Mouse (Mus musculus): ENCODE measurements around the gene Gemin8. TPM values are rescaled to one million over a fixed set of nuclear protein-coding genes. Genes with fewer than 3 reads are reported as not detected.

Gemin8 gene
- polyA plus RNA-seq, 2 experiments, result 5.8 to 7.0 TPM

DNA sequence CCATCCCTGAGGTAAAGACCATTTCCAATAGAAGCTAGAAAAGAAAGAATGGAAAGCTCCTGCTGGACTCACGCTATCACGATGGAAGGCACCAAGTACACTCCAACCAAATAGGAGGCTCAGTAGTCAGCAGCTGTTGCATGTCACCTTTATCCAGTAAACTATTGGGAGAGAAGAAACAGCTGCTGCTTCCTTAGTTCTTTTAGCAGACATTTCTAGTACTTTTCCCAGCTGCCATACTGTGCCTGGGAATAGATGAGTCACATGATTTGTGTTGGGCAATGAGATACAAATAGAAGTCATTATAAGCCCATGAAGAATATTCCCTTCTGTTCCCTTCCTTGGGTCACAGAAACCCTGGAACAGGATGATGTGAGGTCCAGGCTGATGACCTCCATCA, 28.0 kb downstream of the Gemin8 start:
- 69% methylated on average over 2 of the region's 2 CpGs for WGBS (ENCODE audit: insufficient replicate concordance)
- Histone ChIP-seq H3K9me3 (ENCODE audit: control insufficient read depth, low read length) (no peaks in the 10 kb centered on the region), H3K4me3 (ENCODE audit: insufficient read depth in 1 of 2, low read depth in 2 of 2, low read length in 2 of 2) (no peak overlapping the region), H3K9ac (replicated peaks) (no peak overlapping the region), H3K4me2 (ENCODE audit: low read depth) (no peak overlapping the region), H3K27me3 (ENCODE audit: control insufficient read depth, insufficient read depth, low read length) (no peaks in the 10 kb centered on the region), H3K4me1 (replicated peaks; ENCODE audit: control insufficient read depth in 2 of 2, insufficient read depth in 2 of 2, low read length in 1 of 2) (no peaks in the 10 kb centered on the region), H3K27ac (no peak overlapping the region), H3K36me3 (replicated peaks; ENCODE audit: control insufficient read depth, insufficient read depth, low read depth) (no peaks in the 10 kb centered on the region)
- no peak for DNase-seq (ENCODE audit: low read depth in 3 of 3, low spot score in 3 of 3)
- TF ChIP-seq CTCF (IDR thresholded peaks at IDR 0.05; ENCODE audit: low read depth) (no peak), EP300 (IDR thresholded peaks at IDR 0.05; ENCODE audit: low read depth) (no peak)
- ATAC-seq (ENCODE audit: insufficient read depth), result no peak

- Histone ChIP-seq H3K36me3 (replicated peaks; ENCODE audit: control insufficient read depth, insufficient read depth, low read depth) (no peaks in the 10 kb centered on the region), H3K9me3 (ENCODE audit: control insufficient read depth, low read length) (no peaks in the 10 kb centered on the region), H3K9ac (replicated peaks) (no peak overlapping the region), H3K27me3 (ENCODE audit: control insufficient read depth, insufficient read depth, low read length) (no peaks in the 10 kb centered on the region), H3K27ac (no peak overlapping the region), H3K4me2 (ENCODE audit: low read depth) (no peak overlapping the region), H3K4me3 (ENCODE audit: insufficient read depth in 1 of 2, low read depth in 2 of 2, low read length in 2 of 2) (no peak overlapping the region), H3K4me1 (replicated peaks; ENCODE audit: control insufficient read depth in 2 of 2, insufficient read depth in 2 of 2, low read length in 1 of 2) (no peaks in the 10 kb centered on the region)
- ATAC-seq (ENCODE audit: insufficient read depth), result no peak
- no peak for TF ChIP-seq EP300 (IDR thresholded peaks at IDR 0.05; ENCODE audit: low read depth)
- TF ChIP-seq CTCF (IDR thresholded peaks at IDR 0.05; ENCODE audit: low read depth), result no peak
- DNase-seq (ENCODE audit: low read depth in 3 of 3, low spot score in 3 of 3), result no peak
Observed at GRCm38 (mm10) chrX:166199812-166200211, 29.6 kb downstream of the Gemin8 start.

- Histone ChIP-seq H3K27ac (no peak overlapping the region), H3K4me1 (replicated peaks; ENCODE audit: control insufficient read depth in 2 of 2, insufficient read depth in 2 of 2, low read length in 1 of 2) (no peaks in the 10 kb centered on the region), H3K4me3 (ENCODE audit: insufficient read depth in 1 of 2, low read depth in 2 of 2, low read length in 2 of 2) (no peak overlapping the region), H3K9ac (replicated peaks) (no peak overlapping the region), H3K27me3 (ENCODE audit: control insufficient read depth, insufficient read depth, low read length) (no peaks in the 10 kb centered on the region), H3K9me3 (ENCODE audit: control insufficient read depth, low read length) (no peaks in the 10 kb centered on the region), H3K36me3 (replicated peaks; ENCODE audit: control insufficient read depth, insufficient read depth, low read depth) (no peaks in the 10 kb centered on the region), H3K4me2 (ENCODE audit: low read depth) (no peak overlapping the region)
- no peak for DNase-seq (ENCODE audit: low read depth in 3 of 3, low spot score in 3 of 3)
- no peak for ATAC-seq (ENCODE audit: insufficient read depth)
- TF ChIP-seq CTCF (IDR thresholded peaks at IDR 0.05; ENCODE audit: low read depth), result no peak
- no peak for TF ChIP-seq EP300 (IDR thresholded peaks at IDR 0.05; ENCODE audit: low read depth)
- 69% methylated on average over 2 of the region's 2 CpGs for WGBS (ENCODE audit: insufficient replicate concordance)
Observed at GRCm38 (mm10) chrX:166214576-166214975, 44.3 kb downstream of the Gemin8 start.

DNA sequence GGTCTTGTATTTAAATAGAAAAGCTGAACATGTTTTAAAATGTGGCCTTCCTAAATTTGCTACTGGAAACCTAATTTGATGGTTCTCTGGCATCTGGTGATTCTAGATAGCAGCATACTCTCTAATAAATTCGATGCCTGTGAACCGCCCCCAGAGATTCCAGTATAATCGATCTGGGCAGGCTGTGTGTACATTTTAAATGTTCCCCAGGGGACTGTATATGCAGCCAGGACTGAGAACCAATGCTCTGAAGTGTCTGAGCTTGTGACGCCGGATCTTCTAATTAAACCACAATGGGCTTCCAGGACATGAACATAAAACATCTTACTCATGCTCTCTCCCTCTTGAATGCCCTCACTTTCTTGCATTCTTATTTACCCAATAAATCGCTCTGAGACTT, 46.0 kb downstream of the Gemin8 start:
- no peak for DNase-seq (ENCODE audit: low read depth in 3 of 3, low spot score in 3 of 3)

GRCm38 (mm10) chrX:166216720-166217119, 46.5 kb downstream of the Gemin8 start:
- Histone ChIP-seq H3K36me3 (replicated peaks; ENCODE audit: control insufficient read depth, insufficient read depth, low read depth) (no peaks in the 10 kb centered on the region), H3K27ac (no peak overlapping the region), H3K27me3 (ENCODE audit: control insufficient read depth, insufficient read depth, low read length) (no peaks in the 10 kb centered on the region), H3K4me2 (ENCODE audit: low read depth) (no peak overlapping the region), H3K4me1 (replicated peaks; ENCODE audit: control insufficient read depth in 2 of 2, insufficient read depth in 2 of 2, low read length in 1 of 2) (no peaks in the 10 kb centered on the region), H3K4me3 (ENCODE audit: insufficient read depth in 1 of 2, low read depth in 2 of 2, low read length in 2 of 2) (no peak overlapping the region), H3K9ac (replicated peaks) (no peak overlapping the region), H3K9me3 (ENCODE audit: control insufficient read depth, low read length) (no peaks in the 10 kb centered on the region)
- TF ChIP-seq CTCF (IDR thresholded peaks at IDR 0.05; ENCODE audit: low read depth), result no peak
- TF ChIP-seq EP300 (IDR thresholded peaks at IDR 0.05; ENCODE audit: low read depth), result no peak
- ATAC-seq (ENCODE audit: insufficient read depth) (no peak), DNase-seq (ENCODE audit: low read depth in 3 of 3, low spot score in 3 of 3) (no peak)
- WGBS (ENCODE audit: insufficient replicate concordance), result 49% methylated on average over 8 of the region's 8 CpGs

More for the DNA sequence above, 46.0 kb downstream of the Gemin8 start:
- TF ChIP-seq CTCF (IDR thresholded peaks at IDR 0.05; ENCODE audit: low read depth) (no peak), EP300 (IDR thresholded peaks at IDR 0.05; ENCODE audit: low read depth) (no peak)
- Histone ChIP-seq H3K36me3 (replicated peaks; ENCODE audit: control insufficient read depth, insufficient read depth, low read depth) (no peaks in the 10 kb centered on the region), H3K4me1 (replicated peaks; ENCODE audit: control insufficient read depth in 2 of 2, insufficient read depth in 2 of 2, low read length in 1 of 2) (no peaks in the 10 kb centered on the region), H3K4me3 (ENCODE audit: insufficient read depth in 1 of 2, low read depth in 2 of 2, low read length in 2 of 2) (no peak overlapping the region), H3K27me3 (ENCODE audit: control insufficient read depth, insufficient read depth, low read length) (no peaks in the 10 kb centered on the region), H3K9me3 (ENCODE audit: control insufficient read depth, low read length) (no peaks in the 10 kb centered on the region), H3K27ac (no peak overlapping the region), H3K9ac (replicated peaks) (no peak overlapping the region), H3K4me2 (ENCODE audit: low read depth) (no peak overlapping the region)
- no peak for ATAC-seq (ENCODE audit: insufficient read depth)
- WGBS (ENCODE audit: insufficient replicate concordance), result 59% methylated on average over 6 of the region's 6 CpGs
